Mouse (Mus musculus): ENCODE data around the gene Wdr5.

- TF ChIP-seq CTCF (IDR thresholded peaks at IDR 0.05; ENCODE audit: extremely low read depth, insufficient read length, insufficient replicate concordance, low read depth, low read length) (no peak), POLR2A (IDR thresholded peaks at IDR 0.05; ENCODE audit: low read depth, low read length) (no peak)
Observed at GRCm38 (mm10) chr2:27488362-27488761, 26.6 kb upstream of the Wdr5 start.
